In genomic region chr10:68740251-68740650, GRCm38 (mm10) we compare ENCODE assay signal across 17 mouse cellular contexts. TPM values are rescaled to one million over a fixed set of nuclear protein-coding genes. Genes with fewer than 3 reads are reported as not detected.
A peak's percentile ranks its signal among the peaks of the same experiment; 100 is the strongest.
DNase-seq lines count a peak whose midpoint lies in the region; ATAC-seq and TF ChIP-seq lines count a peak whose summit lies in the region.
"Had no signal": no experiment of that assay in that cellular context is flagged by ENCODE, and none has a peak within 500 bp of the region (broad histone marks: within the 10 kb centered on the region; RNA-seq: fewer than 3 reads in every experiment).

No protein-coding gene starts in this region.

- no peak; the same call in 1 of the 2 replicates for ATAC-seq in hindbrain, postnatal 0 days
- ATAC-seq in midbrain, embryonic 15.5 days (replicated peaks), result 0 out of 2 replicates have a peak, but pooled peaks have one; percentile 60
- ATAC-seq in midbrain, embryonic 11.5 days (ENCODE audit: low FRiP score), result no peak
- ATAC-seq: forebrain, embryonic 13.5 days; forebrain, postnatal 0 days had no signal

- peak; percentile 31 for DNase-seq in hindbrain, postnatal 0 days (ENCODE audit: low spot score)
- no peak for DNase-seq in hindbrain, embryonic 10.5 days (ENCODE audit: low spot score)
- DNase-seq in midbrain, embryonic 11.5 days (ENCODE audit: low spot score, missing footprints), result no peak
- DNase-seq in retina, postnatal 1 day, result peak; percentile 74
- no peak for DNase-seq in cerebellum, postnatal 14 days
- DNase-seq: adrenal gland, postnatal 10 days; cerebellum, adult 18-20 months; cerebellum, adult 9-11 months; forebrain, postnatal 0 days; gastrocnemius, postnatal 14 days; heart, postnatal 36 days had no signal

- H3K4me3 ChIP-seq in hindbrain, postnatal 0 days (ENCODE audit: low read length), result no peak overlapping the region
- H3K4me3 ChIP-seq in hindbrain, embryonic 10.5 days, result no peak overlapping the region
- no peak overlapping the region for H3K4me3 ChIP-seq in midbrain, embryonic 15.5 days
- no peak overlapping the region for H3K4me3 ChIP-seq in midbrain, embryonic 11.5 days (ENCODE audit: low read depth, low read length)
- H3K4me3 ChIP-seq: embryonic facial prominence, embryonic 10.5 days; forebrain, embryonic 13.5 days; heart, embryonic 13.5 days; hindbrain, embryonic 12.5 days had no signal

- no peak overlapping the region for H3K4me2 ChIP-seq in hindbrain, postnatal 0 days (ENCODE audit: low read depth, low read length)
- H3K4me2 ChIP-seq in midbrain, embryonic 15.5 days, result no peak overlapping the region
- H3K4me2 ChIP-seq in midbrain, embryonic 11.5 days, result no peak overlapping the region
- H3K4me2 ChIP-seq: forebrain, embryonic 13.5 days; heart, embryonic 13.5 days; hindbrain, embryonic 12.5 days had no signal

- 44% methylated on average over 2 of the region's 2 CpGs for WGBS in hindbrain, postnatal 0 days
- 93% methylated on average over 2 of the region's 2 CpGs for WGBS in hindbrain, embryonic 10.5 days
- 33% methylated on average over 2 of the region's 2 CpGs for WGBS in midbrain, embryonic 15.5 days
- 74% methylated on average over 2 of the region's 2 CpGs for WGBS in midbrain, embryonic 11.5 days

- no peak for TF ChIP-seq CTCF in hindbrain, postnatal 0 days (IDR thresholded peaks at IDR 0.05; ENCODE audit: low read depth)

- no peak overlapping the region for H3K9ac ChIP-seq in hindbrain, postnatal 0 days (replicated peaks; ENCODE audit: low read length)
- no peak overlapping the region for H3K9ac ChIP-seq in midbrain, embryonic 15.5 days
- no peak overlapping the region for H3K9ac ChIP-seq in midbrain, embryonic 11.5 days (ENCODE audit: low read length)
- H3K9ac ChIP-seq: forebrain, embryonic 13.5 days; forebrain, postnatal 0 days; heart, embryonic 13.5 days; hindbrain, embryonic 12.5 days had no signal

- H3K27ac ChIP-seq in hindbrain, postnatal 0 days, result no peak overlapping the region
- no peak overlapping the region for H3K27ac ChIP-seq in hindbrain, embryonic 10.5 days
- H3K27ac ChIP-seq in midbrain, embryonic 15.5 days, result no peak overlapping the region
- no peak overlapping the region for H3K27ac ChIP-seq in midbrain, embryonic 11.5 days (ENCODE audit: low read depth, low read length)
- H3K27ac ChIP-seq: embryonic facial prominence, embryonic 10.5 days; forebrain, embryonic 13.5 days; heart, embryonic 13.5 days; hindbrain, embryonic 12.5 days had no signal

- H3K4me1 ChIP-seq in hindbrain, postnatal 0 days (ENCODE audit: insufficient read depth, low read length), result no peaks in the 10 kb centered on the region
- H3K4me1 ChIP-seq in hindbrain, embryonic 10.5 days (replicated peaks), result no peaks in the 10 kb centered on the region
- H3K4me1 ChIP-seq in midbrain, embryonic 15.5 days, result no peaks in the 10 kb centered on the region
- H3K4me1 ChIP-seq in midbrain, embryonic 11.5 days (ENCODE audit: control insufficient read depth, insufficient read depth, low read length), result no peaks in the 10 kb centered on the region
- H3K4me1 ChIP-seq: embryonic facial prominence, embryonic 10.5 days; forebrain, embryonic 13.5 days; heart, embryonic 13.5 days; hindbrain, embryonic 12.5 days had no signal

- H3K27me3 ChIP-seq in hindbrain, postnatal 0 days (ENCODE audit: insufficient read depth, low read length), result no peaks in the 10 kb centered on the region
- no peaks in the 10 kb centered on the region for H3K27me3 ChIP-seq in hindbrain, embryonic 10.5 days (ENCODE audit: insufficient read depth, poor library complexity, severe bottlenecking)
- no peaks in the 10 kb centered on the region for H3K27me3 ChIP-seq in midbrain, embryonic 15.5 days (replicated peaks)
- no peaks in the 10 kb centered on the region for H3K27me3 ChIP-seq in midbrain, embryonic 11.5 days (ENCODE audit: control insufficient read depth, insufficient read depth, low read length)
- H3K27me3 ChIP-seq: CH12.LX; forebrain, embryonic 13.5 days; heart, embryonic 13.5 days; hindbrain, embryonic 12.5 days had no signal

- no peaks in the 10 kb centered on the region for H3K9me3 ChIP-seq in hindbrain, postnatal 0 days (ENCODE audit: low read length)
- no peaks in the 10 kb centered on the region for H3K9me3 ChIP-seq in hindbrain, embryonic 10.5 days
- H3K9me3 ChIP-seq in midbrain, embryonic 15.5 days, result no peaks in the 10 kb centered on the region
- no peaks in the 10 kb centered on the region for H3K9me3 ChIP-seq in midbrain, embryonic 11.5 days (ENCODE audit: control insufficient read depth, low read length)
- H3K9me3 ChIP-seq: embryonic facial prominence, embryonic 10.5 days; forebrain, embryonic 13.5 days; heart, embryonic 13.5 days; hindbrain, embryonic 12.5 days had no signal

- no peaks in the 10 kb centered on the region for H3K36me3 ChIP-seq in hindbrain, postnatal 0 days (ENCODE audit: insufficient read depth, low read length)
- H3K36me3 ChIP-seq in hindbrain, embryonic 10.5 days, result no peaks in the 10 kb centered on the region
- H3K36me3 ChIP-seq in midbrain, embryonic 15.5 days (replicated peaks), result no peaks in the 10 kb centered on the region
- no peaks in the 10 kb centered on the region for H3K36me3 ChIP-seq in midbrain, embryonic 11.5 days (ENCODE audit: control insufficient read depth, insufficient read depth, low read length)
- H3K36me3 ChIP-seq: embryonic facial prominence, embryonic 10.5 days; heart, embryonic 13.5 days; hindbrain, embryonic 12.5 days had no signal

RNA-seq across cellular contexts. Expression of gene Tmem26, which starts 16.8 kb away (rescaled TPM):
- 6.6 and 6.8 TPM in 2 replicates for total RNA-seq in hindbrain, postnatal 0 days (2014; rRNA removed)
- polyA plus RNA-seq in hindbrain, postnatal 0 days (2015; fragmentation: Nextera tagmentation; extraction: Ambion mirVana), result 4.7 and 5.0 TPM in 2 replicates
- polyA plus RNA-seq in hindbrain, embryonic 10.5 days (2016; fragmentation: Nextera tagmentation; extraction: Ambion mirVana), result 2.7 and 5.0 TPM in 2 replicates
- polyA plus RNA-seq in midbrain, embryonic 15.5 days (2015; fragmentation: Nextera tagmentation; extraction: Ambion mirVana), result 4.9 and 5.2 TPM in 2 replicates
- polyA plus RNA-seq in midbrain, embryonic 11.5 days (2014; fragmentation: Nextera tagmentation; extraction: Ambion mirVana), result 2.5 and 2.6 TPM in 2 replicates

Comparison
In these comparisons a context has a peak if more than half of its experiments do, and no peak if none do; other contexts are left out.
1. DNase-seq: peak in hindbrain, postnatal 0 days (single experiment) and retina, postnatal 1 day (single experiment); none in hindbrain, embryonic 10.5 days (single experiment), midbrain, embryonic 11.5 days (single experiment) and cerebellum, postnatal 14 days (0 of 2).